Mouse (Mus musculus): ENCODE measurements around the gene Dusp15.
A peak's percentile ranks its signal among the peaks of the same experiment; 100 is the strongest.

Dusp15 gene

DNA sequence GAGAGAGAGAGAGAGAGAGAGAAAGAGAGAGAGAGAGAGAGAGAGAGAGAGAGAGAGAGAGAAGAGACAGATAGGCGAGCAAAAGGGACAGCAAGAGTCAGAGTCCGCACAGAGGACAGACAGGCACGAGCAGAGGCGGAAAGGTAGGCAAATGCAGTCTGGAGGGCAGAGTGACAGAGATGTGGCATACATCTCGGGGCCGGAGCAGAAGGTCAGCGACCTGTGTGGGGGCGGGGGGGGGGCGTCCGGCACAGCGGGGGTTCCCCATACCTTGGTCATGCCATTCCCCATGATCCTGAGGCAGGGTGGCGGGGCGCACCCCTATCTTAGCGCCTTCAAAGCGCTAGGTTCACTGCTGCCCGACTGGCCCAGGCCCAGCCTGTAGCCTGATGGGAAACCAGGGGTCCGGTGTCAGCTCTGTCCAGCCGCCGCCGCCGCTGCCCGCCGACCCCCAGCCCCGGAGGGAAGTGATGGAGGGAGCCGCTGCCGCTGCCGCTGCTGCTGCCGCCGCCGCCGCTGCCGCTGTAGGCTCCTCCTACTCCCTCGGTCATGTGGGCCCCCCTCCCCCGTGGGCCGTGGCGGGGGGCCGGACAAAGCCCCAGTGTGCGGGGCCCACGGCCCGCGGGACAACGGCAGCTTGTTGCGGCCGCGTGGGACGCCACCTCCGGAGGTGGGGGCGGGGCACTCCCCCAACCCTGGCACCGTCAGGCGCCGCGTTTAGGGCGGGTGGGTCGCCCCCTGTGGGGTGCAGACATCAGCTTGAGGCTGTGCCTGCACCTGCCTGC is at the start of gene Dusp15:
Gene Dusp15, minus strand, starts transcription at position 634 of the 785 bp plus-strand sequence.
- peak; percentile 42 to 68 for DNase-seq (ENCODE audit: inconsistent age in 2 of 2, low spot score in 1 of 2)

DNA sequence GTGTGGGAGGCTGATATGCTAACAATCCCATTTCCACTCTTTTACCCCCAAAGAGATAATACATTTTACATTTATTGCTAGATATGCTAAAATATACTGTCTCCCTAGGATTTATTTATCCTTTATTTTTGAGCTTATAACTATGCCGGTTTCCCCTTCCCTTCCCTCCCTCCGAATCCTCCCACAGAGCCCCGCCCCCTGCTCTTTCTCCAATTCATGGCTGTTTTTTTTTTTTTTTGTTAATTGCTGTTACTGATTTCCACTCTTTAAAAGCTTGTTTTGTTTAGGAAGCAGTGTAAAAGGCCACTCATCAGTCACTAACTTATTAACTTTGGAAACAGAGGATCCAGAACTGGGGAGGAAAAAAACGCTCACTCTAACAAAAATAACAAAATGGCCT is 45.5 kb upstream of the Dusp15 start:
- DNase-seq (ENCODE audit: inconsistent age in 2 of 2, low spot score in 1 of 2): no peak

DNA sequence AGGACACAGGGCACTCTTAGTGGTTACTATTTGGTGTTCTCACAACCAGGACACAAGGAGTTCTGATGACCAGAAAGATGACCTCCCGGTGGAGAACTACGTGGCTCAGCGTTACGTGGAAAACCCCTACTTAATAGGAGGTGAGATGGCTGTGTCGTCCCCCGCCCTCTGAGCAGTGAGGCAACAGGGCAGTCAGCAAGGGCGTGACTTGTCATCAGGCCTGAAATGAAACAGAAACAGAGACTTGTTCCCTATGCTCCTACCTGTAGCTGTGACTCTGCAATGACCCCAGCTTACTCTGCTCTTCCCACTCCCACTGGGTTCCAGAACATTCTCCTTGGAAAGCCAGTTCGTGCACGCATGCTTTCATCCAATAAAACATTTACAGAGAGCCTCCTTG is 40.0 kb upstream of the Dusp15 start:
- no peak for DNase-seq (ENCODE audit: inconsistent age in 2 of 2, low spot score in 1 of 2)

DNA sequence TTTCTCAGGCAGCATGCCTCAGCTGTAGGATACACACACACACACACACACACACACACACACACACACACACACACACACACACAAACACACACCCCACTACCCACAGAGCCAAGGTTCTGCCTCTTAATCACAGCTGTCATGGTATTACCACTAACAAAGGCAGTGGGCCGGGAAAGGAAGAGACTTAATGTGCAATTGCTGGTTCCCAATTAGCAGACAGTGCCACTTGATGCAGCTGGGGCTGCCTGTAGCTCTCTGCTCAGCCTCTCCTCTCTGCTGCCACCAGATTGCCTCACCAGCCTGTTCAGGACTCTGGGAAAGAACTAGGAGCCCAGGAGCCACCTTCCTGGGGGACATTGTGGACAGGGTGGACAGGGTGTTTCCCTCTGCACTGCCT is 34.1 kb upstream of the Dusp15 start:
- DNase-seq (ENCODE audit: inconsistent age in 2 of 2, low spot score in 1 of 2): no peak

DNA sequence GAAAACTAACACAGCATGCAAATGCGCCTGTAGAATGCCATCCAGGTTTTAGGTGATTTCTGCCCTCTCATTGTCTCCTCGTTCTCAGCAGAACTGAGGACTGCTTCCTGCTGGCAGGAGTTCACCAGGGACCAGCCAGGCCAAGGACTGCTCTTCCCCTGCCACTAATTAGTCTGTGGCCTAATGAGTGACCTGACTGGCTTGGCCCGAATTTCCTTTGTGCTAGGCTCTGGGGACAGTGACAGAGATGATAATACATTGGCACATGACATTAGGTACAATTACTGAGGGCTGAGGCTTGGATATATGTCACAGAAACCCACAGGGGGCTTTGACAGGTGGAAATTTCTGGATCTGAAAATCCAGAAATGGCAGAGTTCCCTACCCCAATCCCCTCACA is 25.5 kb upstream of the Dusp15 start:
- DNase-seq (ENCODE audit: inconsistent age in 2 of 2, low spot score in 1 of 2): no peak

DNA sequence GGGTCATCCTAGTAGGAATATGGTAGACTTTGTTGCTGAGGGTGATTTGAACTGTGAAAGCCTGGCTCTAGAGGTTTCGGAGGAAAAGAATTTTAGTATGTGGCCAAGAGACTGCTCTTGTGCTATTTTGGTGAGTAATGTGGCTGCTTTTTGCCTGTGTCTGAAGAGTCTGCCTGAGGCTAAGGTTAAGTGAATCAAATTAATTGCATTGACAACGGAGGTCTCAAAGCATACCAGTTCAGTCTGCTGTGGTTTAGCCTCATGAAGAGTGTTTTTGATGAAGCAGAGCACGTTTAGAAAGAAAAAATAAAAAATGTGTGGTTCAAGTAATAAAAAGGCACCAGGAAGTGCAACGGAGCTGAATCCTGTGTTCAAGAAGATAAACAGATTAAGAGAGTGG is 14.1 kb upstream of the Dusp15 start:
- no peak for DNase-seq (ENCODE audit: inconsistent age in 2 of 2, low spot score in 1 of 2)

- peak; percentile 85 to 96 for DNase-seq (ENCODE audit: inconsistent age in 2 of 2, low spot score in 1 of 2)
Observed at GRCm38 (mm10) chr2:152962091-152962793, 10.7 kb upstream of the Dusp15 start, which contains the start of gene Ttll9. TSS of gene Ttll9 (plus strand) at chr2:152962485.

- DNase-seq (ENCODE audit: inconsistent age in 2 of 2, low spot score in 1 of 2): no peak
Observed at GRCm38 (mm10) chr2:152958116-152958515, 6.6 kb upstream of the Dusp15 start.

GRCm38 (mm10) chr2:152951850-152952720 is 587 bp upstream of the Dusp15 start:
- DNase-seq (ENCODE audit: inconsistent age in 2 of 2, low spot score in 1 of 2): no peak

DNA sequence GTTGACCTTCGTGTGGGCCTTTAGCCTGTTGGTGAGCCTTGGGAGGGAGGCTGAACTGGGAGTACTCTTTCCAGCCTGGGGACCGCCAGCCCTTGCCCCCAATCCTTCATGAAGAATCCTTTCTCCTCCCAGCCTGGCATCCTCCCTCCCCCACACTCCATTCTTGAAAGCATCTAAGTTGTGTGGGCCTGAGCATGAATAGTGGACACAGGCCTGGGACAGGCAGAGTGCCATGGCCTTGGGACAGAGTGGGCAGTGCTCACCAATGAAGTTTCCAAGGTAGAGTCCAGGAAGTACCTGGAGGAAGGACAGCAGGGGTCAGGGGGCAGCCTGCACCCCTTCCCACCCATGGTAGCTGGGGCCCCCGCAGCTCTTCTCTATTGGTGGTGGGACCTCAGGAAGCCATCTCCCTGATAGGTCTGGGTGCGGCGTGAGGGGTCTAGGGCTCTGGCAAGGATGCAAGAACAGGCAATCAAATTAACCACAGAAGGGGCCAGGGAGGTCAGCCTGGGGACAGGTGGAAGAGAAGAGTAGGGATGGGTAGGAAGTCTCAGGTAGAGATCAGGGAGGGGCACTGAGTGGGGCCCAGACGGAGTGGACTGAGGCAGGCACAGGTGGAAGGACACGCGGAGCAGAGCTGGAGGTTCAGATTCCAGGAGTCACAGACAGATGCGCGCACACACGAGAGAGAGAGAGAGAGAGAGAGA is 987 bp downstream of the Dusp15 start:
- no peak for DNase-seq (ENCODE audit: inconsistent age in 2 of 2, low spot score in 1 of 2)

DNA sequence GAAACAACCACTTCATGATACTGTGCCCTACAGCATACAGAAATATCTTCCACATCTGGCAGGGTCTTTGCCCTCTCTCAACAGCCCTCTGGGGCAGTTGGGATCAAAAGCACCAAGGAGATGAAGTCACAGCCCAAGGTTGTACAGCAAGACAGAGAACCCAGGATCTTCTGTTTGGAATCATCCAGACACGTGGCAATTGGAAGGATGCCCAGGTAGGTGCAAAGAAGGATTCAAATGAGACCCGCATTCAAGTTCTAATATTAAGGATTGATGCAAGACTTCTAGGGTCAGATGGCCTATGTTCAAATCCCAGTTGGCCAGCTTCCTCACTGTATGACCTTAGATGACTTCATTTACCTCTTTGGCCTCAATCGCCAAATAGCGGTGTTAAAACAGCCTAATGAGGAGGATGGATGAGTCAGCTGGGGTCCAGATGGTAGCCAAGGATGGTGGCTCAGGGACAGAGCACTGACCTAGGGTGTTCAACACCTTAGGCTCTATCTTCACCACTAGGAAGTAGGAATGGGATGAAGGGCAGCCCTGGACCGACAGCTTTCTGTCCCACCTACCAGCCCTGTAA is 3.0 kb downstream of the Dusp15 start:
- peak in 1 of 2 experiments; percentile 18 for DNase-seq (ENCODE audit: inconsistent age in 2 of 2, low spot score in 1 of 2)

- no peak for DNase-seq (ENCODE audit: inconsistent age in 2 of 2, low spot score in 1 of 2)
Observed at GRCm38 (mm10) chr2:152947098-152947497, 4.4 kb downstream of the Dusp15 start.

- no peak for DNase-seq (ENCODE audit: inconsistent age in 2 of 2, low spot score in 1 of 2)
Observed at GRCm38 (mm10) chr2:152944013-152944412, 7.5 kb downstream of the Dusp15 start.

GRCm38 (mm10) chr2:152943568-152943967 is 7.9 kb downstream of the Dusp15 start:
- DNase-seq (ENCODE audit: inconsistent age in 2 of 2, low spot score in 1 of 2): no peak

GRCm38 (mm10) chr2:152942898-152943515 is 8.5 kb downstream of the Dusp15 start:
- DNase-seq (ENCODE audit: inconsistent age in 2 of 2, low spot score in 1 of 2): peak in 1 of 2 experiments; percentile 62

DNA sequence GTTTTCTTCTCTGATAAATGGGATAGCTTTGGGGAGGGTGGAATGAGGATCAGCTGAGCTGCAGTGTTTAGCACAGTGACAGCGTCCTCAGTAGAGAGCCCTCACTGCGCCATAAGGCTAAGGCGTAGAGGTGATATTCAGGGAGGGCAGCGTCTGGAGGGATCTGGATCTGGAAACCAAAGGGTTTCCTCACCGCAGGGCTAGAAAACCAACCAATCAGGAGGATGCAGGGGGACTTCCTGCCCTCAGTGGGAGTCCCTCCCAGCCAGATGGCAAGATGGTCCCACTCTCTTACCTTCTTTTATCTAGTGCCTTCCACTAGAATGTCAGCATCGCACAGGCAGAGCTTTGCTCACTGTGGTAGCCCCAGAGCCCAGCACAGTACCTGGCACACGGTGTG is 9.7 kb downstream of the Dusp15 start:
- no peak for DNase-seq (ENCODE audit: inconsistent age in 2 of 2, low spot score in 1 of 2)

GRCm38 (mm10) chr2:152941106-152941505 is 10.4 kb downstream of the Dusp15 start:
- no peak for DNase-seq (ENCODE audit: inconsistent age in 2 of 2, low spot score in 1 of 2)

DNA sequence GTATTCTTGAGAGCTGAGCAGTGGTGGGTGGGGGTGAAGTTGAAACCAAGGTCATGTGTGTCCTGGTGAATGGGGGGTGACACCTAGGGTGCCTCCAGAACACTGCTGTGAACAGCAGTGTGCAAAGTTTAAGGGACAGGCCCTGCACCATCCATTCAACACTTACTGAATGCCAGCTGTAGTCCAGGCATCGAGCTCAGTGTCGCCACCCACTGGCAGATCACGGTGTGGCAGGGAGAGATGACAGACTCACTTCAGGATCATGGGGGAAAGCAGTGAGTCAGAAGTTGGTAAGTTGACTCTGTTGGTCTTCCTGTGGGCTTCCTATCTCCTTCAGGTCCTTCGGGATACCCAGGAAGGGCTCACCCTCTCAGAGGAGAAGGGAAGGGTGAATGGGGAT is 11.7 kb downstream of the Dusp15 start:
- peak; percentile 57 to 85 for DNase-seq (ENCODE audit: inconsistent age in 2 of 2, low spot score in 1 of 2)

DNA sequence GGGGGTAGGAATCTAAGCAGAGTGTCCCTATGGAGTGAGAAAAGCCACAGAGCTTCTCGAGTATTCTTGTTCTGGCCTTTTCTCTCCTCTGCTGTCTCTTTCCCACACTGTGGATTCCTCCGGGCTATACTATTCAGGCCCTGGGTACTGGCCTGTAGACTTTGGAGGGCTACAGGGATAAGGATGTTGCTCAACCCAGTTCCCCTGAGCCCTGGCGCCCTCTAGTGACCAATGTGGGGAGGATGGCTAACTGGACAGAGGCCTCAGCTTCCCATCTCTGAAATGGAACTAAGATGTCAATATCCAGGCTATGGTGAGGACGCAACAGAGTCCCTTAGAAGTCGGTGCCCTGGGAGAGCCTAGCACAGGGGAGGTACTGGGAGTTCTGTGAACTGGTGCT is 17.9 kb downstream of the Dusp15 start:
- DNase-seq (ENCODE audit: inconsistent age in 2 of 2, low spot score in 1 of 2): peak; percentile 73 to 88

- DNase-seq (ENCODE audit: inconsistent age in 2 of 2, low spot score in 1 of 2): no peak
Observed at GRCm38 (mm10) chr2:152933048-152933447, 18.4 kb downstream of the Dusp15 start, which contains the start of gene Foxs1. TSS of gene Foxs1 (minus strand) at chr2:152933208.

Data from adrenal gland, adult (tissue).